ENCODE assay signal across 8 mouse cellular contexts in genomic region chr17:24169317-24170065, GRCm38 (mm10). TPM values are rescaled to one million over a fixed set of nuclear protein-coding genes. Genes with fewer than 3 reads are reported as not detected.
DNase-seq lines count a peak whose midpoint lies in the region; ATAC-seq and TF ChIP-seq lines count a peak whose summit lies in the region.

TSS of gene Atp6v0c (minus strand) at chr17:24169702.

- under 1% methylated on average over 55 of the region's 58 CpGs for WGBS in forebrain, embryonic 14.5 days
- WGBS in neural tube, embryonic 15.5 days: 1% methylated on average over 58 of the region's 58 CpGs

- peak; percentile 98 for DNase-seq in forebrain, embryonic 14.5 days (ENCODE audit: low spot score)
- peak; percentile 93 to 94 for DNase-seq in heart, postnatal 14 days
- peak; percentile 96 for DNase-seq in layer of hippocampus, adult 11-12 months (ENCODE audit: low spot score)
- peak; percentile 95 for DNase-seq in lung, adult 18-20 months
- DNase-seq in testis, postnatal 14 days (ENCODE audit: low spot score): peak; percentile 95

- peak within 1 kb of the TSS; percentile 73 for H3K4me3 ChIP-seq in ES-Bruce4 (ENCODE audit: low read depth, low read length)
- H3K4me3 ChIP-seq in forebrain, embryonic 14.5 days (ENCODE audit: low read depth, low read length): peak within 1 kb of the TSS; percentile 73
- peak within 1 kb of the TSS; percentile 75 for H3K4me3 ChIP-seq in neural tube, embryonic 15.5 days (replicated peaks)

- H3K9me3 ChIP-seq in ES-Bruce4 (replicated peaks; ENCODE audit: control insufficient read depth, insufficient read depth, low read length, poor library complexity, severe bottlenecking): no peaks in the 10 kb centered on the region
- no peaks in the 10 kb centered on the region for H3K9me3 ChIP-seq in forebrain, embryonic 14.5 days (replicated peaks; ENCODE audit: control insufficient read depth, low read length)
- H3K9me3 ChIP-seq in neural tube, embryonic 15.5 days (replicated peaks): no peaks in the 10 kb centered on the region

- peak within 1 kb of the TSS; percentile 77 for H3K9ac ChIP-seq in ES-Bruce4 (ENCODE audit: low read depth, poor library complexity, severe bottlenecking)
- H3K9ac ChIP-seq in forebrain, embryonic 14.5 days (ENCODE audit: low read length): peak within 1 kb of the TSS; percentile 88
- H3K9ac ChIP-seq in neural tube, embryonic 15.5 days (replicated peaks): peak within 1 kb of the TSS; percentile 87

- peak; percentile 80 for ATAC-seq in cerebellum, adult (ENCODE audit: insufficient number of reproducible peaks, low FRiP score, low TSS enrichment)
- ATAC-seq in forebrain, embryonic 14.5 days: peak; percentile 94
- peak; percentile 91 for ATAC-seq in neural tube, embryonic 15.5 days (ENCODE audit: low FRiP score)

- peak; percentile 95 for TF ChIP-seq POLR2A in ES-Bruce4 (IDR thresholded peaks at IDR 0.05; ENCODE audit: insufficient read depth, low read length)

- peak within 1 kb of the TSS; percentile 88 for H3K4me2 ChIP-seq in forebrain, embryonic 14.5 days (ENCODE audit: low read length)
- H3K4me2 ChIP-seq in neural tube, embryonic 15.5 days: peak within 1 kb of the TSS; percentile 80

- intact Hi-C loops in heart, postnatal 14 days (cut with DNase I): loop anchor here (5.0 kb wide), 2 partner anchors 83 to 268 kb away; partner anchors contain the start of gene Ccnf

- peak within 1 kb of the TSS; percentile 55 for H3K27ac ChIP-seq in ES-Bruce4 (ENCODE audit: insufficient read depth, low read length)
- peak within 1 kb of the TSS; percentile 96 for H3K27ac ChIP-seq in forebrain, embryonic 14.5 days (ENCODE audit: low read depth, low read length)
- peak within 1 kb of the TSS; percentile 99 for H3K27ac ChIP-seq in neural tube, embryonic 15.5 days (replicated peaks)

- H3K4me1 ChIP-seq in ES-Bruce4 (ENCODE audit: control insufficient read depth, insufficient read depth, low read length): peaks cover 6% of the 10 kb centered on the region
- H3K4me1 ChIP-seq in forebrain, embryonic 14.5 days (ENCODE audit: control insufficient read depth, insufficient read depth, low read length): peaks cover 14% of the 10 kb centered on the region
- peaks cover 40% of the 10 kb centered on the region for H3K4me1 ChIP-seq in neural tube, embryonic 15.5 days

- peaks cover 13% of the 10 kb centered on the region for H3K36me3 ChIP-seq in ES-Bruce4 (ENCODE audit: control insufficient read depth, insufficient read depth, low read length, poor library complexity, severe bottlenecking)
- H3K36me3 ChIP-seq in forebrain, embryonic 14.5 days (ENCODE audit: control insufficient read depth, insufficient read depth, low read length): peaks cover 22% of the 10 kb centered on the region
- peaks cover 13% of the 10 kb centered on the region for H3K36me3 ChIP-seq in neural tube, embryonic 15.5 days

- H3K27me3 ChIP-seq in ES-Bruce4 (ENCODE audit: control insufficient read depth, insufficient read depth, low read length, poor library complexity, severe bottlenecking): no peaks in the 10 kb centered on the region
- H3K27me3 ChIP-seq in forebrain, embryonic 14.5 days (replicated peaks; ENCODE audit: control insufficient read depth, insufficient read depth, low read length): no peaks in the 10 kb centered on the region
- no peaks in the 10 kb centered on the region for H3K27me3 ChIP-seq in neural tube, embryonic 15.5 days (replicated peaks)

- TF ChIP-seq EP300 in ES-Bruce4 (IDR thresholded peaks at IDR 0.05; ENCODE audit: insufficient read depth, low read depth, low read length): 0 out of 2 replicates have a peak, but pooled peaks have one; percentile 5

- no peak for TF ChIP-seq CTCF in ES-Bruce4 (IDR thresholded peaks at IDR 0.05; ENCODE audit: low read depth, low read length)

RNA-seq across cellular contexts. Expression of gene Atp6v0c, which starts in this region (rescaled TPM):
- 254 and 307 TPM in 2 replicates for polyA plus RNA-seq in ES-Bruce4 (2011; ENCODE audit: insufficient read depth, insufficient read length, low read depth, missing spikeins)
- 1,021 and 1,033 TPM in 2 replicates for polyA plus RNA-seq in forebrain, embryonic 14.5 days (2014; fragmentation: Nextera tagmentation; extraction: Ambion mirVana)
- total RNA-seq in heart, postnatal 14 days (2021): 100 to 1,000 TPM; 241 to 249 TPM
- 1,457 and 1,659 TPM in 2 replicates for polyA plus RNA-seq in neural tube, embryonic 15.5 days (2015; fragmentation: Nextera tagmentation; extraction: Ambion mirVana)

Comparison
In these comparisons a context has a peak if more than half of its experiments do, and no peak if none do; other contexts are left out.
1. Peak in every context shown above with its lines: DNase-seq, ATAC-seq, H3K4me3 ChIP-seq and H3K27ac ChIP-seq.